Mouse (Mus musculus) stomach, postnatal 0 days (tissue): Measurements from ENCODE around the gene Agr2. TPM values are rescaled to one million over a fixed set of nuclear protein-coding genes. Genes with fewer than 3 reads are reported as not detected.

ENCODE experiments used
- ATAC-seq: fragments of 200-750 bp; cut with Nextera tagmentation; 2 replicates; pipeline ENCODE4 v1.8.0; 2017; ENCODE audit not compliant: low FRiP score, low TSS enrichment
- DNase-seq: peaks from one replicate; pipeline ENCODE4 v3.0.0-alpha.2; 2016; ENCODE audit warnings: low spot score
- H3K27ac ChIP-seq: fragments of 300-500 bp; sonication (generic); replicated peaks from 2 replicates; pipeline ENCODE4 v1.5.1; 2014; ENCODE audit warnings: mild to moderate bottlenecking, control low read depth
- H3K27me3 ChIP-seq: fragments of 300-500 bp; sonication (generic); 2 replicates; pipeline ENCODE4 v1.6.1; 2014; ENCODE audit warnings: low read length; ENCODE audit not compliant: control insufficient read depth, insufficient read depth
- H3K36me3 ChIP-seq: fragments of 300-500 bp; sonication (generic); 2 replicates; pipeline ENCODE4 v1.6.1; 2014; ENCODE audit warnings: low read length, mixed read lengths; ENCODE audit not compliant: control insufficient read depth, insufficient read depth
- H3K4me1 ChIP-seq: fragments of 300-500 bp; sonication (generic); replicated peaks from 2 replicates; pipeline ENCODE4 v1.6.1; 2014; ENCODE audit warnings: antibody characterized with exemption; ENCODE audit not compliant: control insufficient read depth, insufficient read depth
- H3K4me2 ChIP-seq: fragments of 300-500 bp; sonication (generic); replicated peaks from 2 replicates; pipeline ENCODE4 v1.6.1; 2014; ENCODE audit warnings: low read depth, mild to moderate bottlenecking, control low read depth, moderate library complexity
- H3K4me3 ChIP-seq: fragments of 300-500 bp; sonication (generic); 2 replicates; pipeline ENCODE4 v1.5.1; 2014; ENCODE audit warnings: low read depth, low read length, control low read depth
- H3K9ac ChIP-seq: fragments of 300-500 bp; sonication (generic); 2 replicates; pipeline ENCODE4 v1.6.1; 2014; ENCODE audit warnings: mild to moderate bottlenecking, low read length, control low read depth, mixed read lengths
- H3K9me3 ChIP-seq: fragments of 300-500 bp; sonication (generic); 2 replicates; pipeline ENCODE4 v1.6.1; 2016; ENCODE audit warnings: low read length; ENCODE audit not compliant: control insufficient read depth
- CTCF ChIP-seq: IDR thresholded peaks from 2 replicates; pipeline ENCODE4 v1.5.1; 2016; ENCODE audit warnings: antibody characterized with exemption, low read depth, mild to moderate bottlenecking, moderate library complexity
- EP300 ChIP-seq: optimal IDR thresholded peaks from 2 replicates; pipeline ENCODE3; 2016; ENCODE audit warnings: antibody characterized with exemption
- WGBS: fragments of 180-500 bp; shearing (Covaris S2); extraction: QIAGEN DNeasy Blood & Tissue Kit; methylation state at CpG from one replicate; pipeline ENCODE4 v1.1.7; 2014; 5-methylcytosine and 5-hydroxymethylcytosine counted together
- polyA plus RNA-seq: library from polyadenylated mRNA; unstranded; fragments of >200 nt; fragmentation: Nextera tagmentation; extraction: Ambion mirVana; gene quantifications from 2 replicates; pipeline ENCODE4 v1.2.1, GENCODE M21; 2015

Gene Agr2
- polyA plus RNA-seq, 1 experiment from 2014 or later, result 1,533 TPM

DNA sequence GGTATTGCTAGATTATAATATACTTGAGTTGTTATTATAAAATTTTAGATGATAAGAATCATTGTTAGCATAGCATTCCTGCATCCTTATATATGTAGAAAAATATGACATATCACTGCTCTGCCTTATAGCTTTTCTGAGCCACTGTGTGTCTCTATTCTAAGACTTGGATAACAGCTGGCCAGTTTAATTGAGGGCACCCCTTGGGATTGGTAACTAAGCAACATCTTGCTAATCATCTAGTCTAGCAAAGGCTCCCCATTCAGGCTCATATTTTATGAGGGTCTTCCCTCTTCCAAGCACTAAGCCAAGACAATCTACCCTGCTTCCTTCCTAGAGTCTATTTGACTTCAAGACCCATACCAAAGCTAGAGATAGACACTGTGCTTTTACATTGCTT is 1.4 kb downstream of the Agr2 start:
- Histone ChIP-seq H3K9me3 (no peaks in the 10 kb centered on the region), H3K9ac (no peak overlapping the region; the same call in 1 of the 2 replicates), H3K36me3 (no peaks in the 10 kb centered on the region), H3K4me1 (no peaks in the 10 kb centered on the region), H3K27ac (no peak overlapping the region; the same call in 1 of the 2 replicates), H3K4me2 (peak overlapping the region; percentile 28; the same call in 1 of the 2 replicates), H3K27me3 (no peaks in the 10 kb centered on the region), H3K4me3 (peak overlapping the region; percentile 19; the same call in 1 of the 2 replicates)
- TF ChIP-seq CTCF, result no peak
- TF ChIP-seq EP300, result no peak
- ATAC-seq, result no peak
- no peak for DNase-seq

DNA sequence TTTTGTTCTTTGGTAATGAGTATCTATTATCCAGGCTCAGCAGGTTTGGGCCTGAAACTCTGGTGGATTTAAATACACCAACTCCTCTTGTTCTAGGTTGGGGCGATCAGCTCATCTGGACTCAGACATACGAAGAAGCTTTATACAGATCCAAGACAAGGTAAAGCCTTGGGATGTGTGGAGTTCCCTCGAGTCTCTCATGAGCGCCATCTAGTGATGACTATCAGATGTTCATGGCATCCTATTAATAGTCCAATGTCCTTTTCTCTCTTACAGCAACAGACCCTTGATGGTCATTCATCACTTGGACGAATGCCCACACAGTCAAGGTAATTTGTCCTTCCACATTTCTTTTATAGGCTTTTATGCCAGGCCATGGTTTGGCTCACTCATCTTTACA is 3.1 kb downstream of the Agr2 start:
- 23% methylated on average over 5 of the region's 5 CpGs for WGBS
- H3K4me1 ChIP-seq, result no peaks in the 10 kb centered on the region
- no peak for DNase-seq
- H3K4me3 ChIP-seq, result no peak overlapping the region
- no peak for TF ChIP-seq EP300
- TF ChIP-seq CTCF, result peak; percentile 79
- H3K4me2 ChIP-seq, result no peak overlapping the region
- no peak overlapping the region for H3K9ac ChIP-seq
- no peaks in the 10 kb centered on the region for H3K27me3 ChIP-seq
- no peaks in the 10 kb centered on the region for H3K36me3 ChIP-seq
- no peak overlapping the region for H3K27ac ChIP-seq
- H3K9me3 ChIP-seq, result no peaks in the 10 kb centered on the region
- ATAC-seq, result 0 out of 2 replicates have a peak, but pooled peaks have one; percentile 43

DNA sequence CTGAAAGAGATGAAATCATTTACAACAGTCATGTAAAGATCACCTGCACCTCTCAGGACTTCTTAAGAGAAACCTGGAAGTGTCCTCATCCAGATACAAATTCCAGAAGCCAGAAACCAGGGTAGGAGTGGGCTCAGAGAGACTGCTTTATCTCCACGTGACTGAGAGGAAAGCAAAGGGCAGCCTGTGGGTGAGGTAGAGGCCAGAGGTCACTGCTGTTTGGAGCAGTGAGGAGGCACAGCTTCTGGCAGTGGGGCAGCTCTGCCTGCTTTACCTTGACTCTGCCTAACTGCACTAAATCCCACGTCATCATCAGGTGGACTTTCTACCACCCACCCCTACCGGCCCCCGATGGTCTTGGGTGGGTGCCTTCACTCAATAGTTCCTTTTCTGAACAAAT is 12.0 kb downstream of the Agr2 start:
- peaks cover 4% of the 10 kb centered on the region; the same call in 1 of the 2 replicates for H3K4me1 ChIP-seq
- H3K27ac ChIP-seq, result no peak overlapping the region
- H3K36me3 ChIP-seq, result no peaks in the 10 kb centered on the region
- TF ChIP-seq EP300, result no peak
- TF ChIP-seq CTCF, result no peak
- H3K9ac ChIP-seq, result no peak overlapping the region
- H3K27me3 ChIP-seq, result no peaks in the 10 kb centered on the region
- H3K9me3 ChIP-seq, result no peaks in the 10 kb centered on the region
- no peak overlapping the region for H3K4me2 ChIP-seq
- ATAC-seq, result no peak
- WGBS, result 81% methylated on average over 4 of the region's 4 CpGs
- DNase-seq, result no peak
- H3K4me3 ChIP-seq, result no peak overlapping the region

GRCm38 (mm10) chr12:36007581-36007980 is 14.9 kb downstream of the Agr2 start:
- Histone ChIP-seq H3K27ac (peak overlapping the region; percentile 69), H3K36me3 (no peaks in the 10 kb centered on the region), H3K4me1 (peaks cover 4% of the 10 kb centered on the region; the same call in 1 of the 2 replicates), H3K27me3 (no peaks in the 10 kb centered on the region), H3K4me3 (no peak overlapping the region), H3K9ac (no peak overlapping the region), H3K9me3 (no peaks in the 10 kb centered on the region), H3K4me2 (no peak overlapping the region)
- DNase-seq (no peak), ATAC-seq (peak; percentile 76)
- WGBS, result 41% methylated on average over 2 of the region's 2 CpGs
- no peak for TF ChIP-seq EP300
- TF ChIP-seq CTCF, result no peak

- Histone ChIP-seq H3K27me3 (no peaks in the 10 kb centered on the region), H3K27ac (peak overlapping the region; percentile 78), H3K4me2 (0 out of 2 replicates have a peak overlapping the region, but pooled peaks have one; percentile 8), H3K4me3 (no peak overlapping the region), H3K36me3 (no peaks in the 10 kb centered on the region), H3K4me1 (peaks cover 4% of the 10 kb centered on the region; the same call in 1 of the 2 replicates), H3K9me3 (no peaks in the 10 kb centered on the region), H3K9ac (no peak overlapping the region)
- TF ChIP-seq CTCF (no peak), EP300 (no peak)
- DNase-seq (peak; percentile 48), ATAC-seq (peak; percentile 73)
- 10% methylated on average over 6 of the region's 6 CpGs for WGBS
These were observed 15.8 kb downstream of the Agr2 start for GRCm38 (mm10) chr12:36008364-36009047.

- DNase-seq (peak; percentile 10), ATAC-seq (no peak)
- H3K9me3 ChIP-seq, result no peaks in the 10 kb centered on the region
- H3K36me3 ChIP-seq, result no peaks in the 10 kb centered on the region
- no peak overlapping the region for H3K9ac ChIP-seq
- no peak overlapping the region for H3K4me2 ChIP-seq
- TF ChIP-seq CTCF, result no peak
- TF ChIP-seq EP300, result no peak
- peaks cover 4% of the 10 kb centered on the region; the same call in 1 of the 2 replicates for H3K4me1 ChIP-seq
- H3K27me3 ChIP-seq, result no peaks in the 10 kb centered on the region
- WGBS, result 69% methylated on average over 7 of the region's 7 CpGs
- no peak overlapping the region for H3K4me3 ChIP-seq
- H3K27ac ChIP-seq, result no peak overlapping the region
These were observed 20.7 kb downstream of the Agr2 start for GRCm38 (mm10) chr12:36013216-36013910.
